Mouse (Mus musculus) T-helper 2 cell (primary cell): ENCODE measurements around the gene Dpagt1.
"Not testable (repeated sequence)": the region's sequence is repeated elsewhere in the genome, so short reads cannot be mapped to it uniquely, and the experiment has no call there.

Experiments used
- in situ Hi-C: fragments of 300-600 bp; cut with MboI, MseI; formaldehyde crosslinking; loops from one replicate; pipeline ENCODE4 v1.15.1; 2025; ENCODE audit warnings: high pct_unique_total_duplicates

The Dpagt1 gene

GRCm38 (mm10) chr9:44337436-44338169 lies 11.8 kb downstream of the Dpagt1 start:
- in situ Hi-C loops = loop anchor here (10.0 kb wide), 1 partner anchor 1647 kb away; no protein-coding TSS in a partner anchor

GRCm38 (mm10) chr9:44338574-44338973 lies 12.8 kb downstream of the Dpagt1 start:
- in situ Hi-C loops = loop anchor here (10.0 kb wide), 1 partner anchor 1646 kb away; no protein-coding TSS in a partner anchor

- in situ Hi-C loops = loop anchor here (5.0 kb wide), 1 partner anchor 56 kb away; the partner anchor contains the start of gene Slc37a4
Observed at GRCm38 (mm10) chr9:44341487-44341886, 15.7 kb downstream of the Dpagt1 start.

- in situ Hi-C loops = loop anchor here (5.0 kb wide), 1 partner anchor 55 kb away; the partner anchor contains the start of gene Slc37a4
Observed at GRCm38 (mm10) chr9:44342173-44342572, 16.4 kb downstream of the Dpagt1 start.

DNA sequence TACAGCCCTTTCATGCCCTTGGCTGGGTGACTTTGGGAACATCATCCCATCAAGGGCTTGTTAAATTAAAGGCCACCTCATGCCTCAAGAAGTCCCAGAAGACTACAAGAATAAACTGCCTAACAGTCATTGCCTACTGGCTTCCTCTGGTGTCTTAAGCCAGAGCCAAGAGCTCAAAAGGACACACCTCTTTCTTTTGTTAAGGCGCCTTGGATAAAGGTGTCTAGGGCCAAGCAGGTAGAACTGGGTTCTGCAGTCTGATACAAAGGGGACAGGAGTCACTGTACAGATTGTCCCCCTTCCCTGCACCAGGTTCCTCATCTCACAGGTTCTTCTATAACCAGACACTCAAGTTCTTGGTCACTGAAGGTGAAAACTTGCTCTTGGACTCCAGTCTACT lies 16.8 kb downstream of the Dpagt1 start:
- in situ Hi-C loops = loop anchor here (5.0 kb wide), 1 partner anchor 55 kb away; the partner anchor contains the start of gene Slc37a4

DNA sequence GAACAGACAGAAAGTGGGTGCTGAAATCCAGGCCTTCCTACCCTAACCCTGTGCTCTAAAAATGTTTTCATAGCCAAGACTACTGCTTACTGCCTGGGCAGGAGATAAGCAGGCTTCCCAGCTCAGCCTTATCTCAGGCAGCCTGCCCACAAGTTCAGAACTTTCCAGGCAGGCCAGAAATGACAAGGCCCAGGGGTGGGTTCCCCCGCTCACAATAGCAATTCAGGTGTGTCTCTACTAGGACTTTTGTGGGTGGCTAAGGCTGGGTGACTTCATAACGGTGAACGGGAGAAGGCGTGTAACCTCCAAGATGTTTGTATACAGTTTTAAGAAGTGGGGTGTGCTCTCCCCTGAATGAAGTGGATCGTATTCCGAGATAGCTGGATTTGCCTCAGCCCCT lies 17.5 kb downstream of the Dpagt1 start:
- in situ Hi-C loops = loop anchor here (5.0 kb wide), 1 partner anchor 54 kb away; the partner anchor contains the start of gene Slc37a4

GRCm38 (mm10) chr9:44343781-44344421 lies 18.1 kb downstream of the Dpagt1 start, which contains the start of gene Hmbs:
TSS of gene Hmbs (minus strand) at chr9:44344228.
- in situ Hi-C loops = loop anchor here (5.0 kb wide), 1 partner anchor 53 kb away; the partner anchor contains the start of gene Slc37a4

DNA sequence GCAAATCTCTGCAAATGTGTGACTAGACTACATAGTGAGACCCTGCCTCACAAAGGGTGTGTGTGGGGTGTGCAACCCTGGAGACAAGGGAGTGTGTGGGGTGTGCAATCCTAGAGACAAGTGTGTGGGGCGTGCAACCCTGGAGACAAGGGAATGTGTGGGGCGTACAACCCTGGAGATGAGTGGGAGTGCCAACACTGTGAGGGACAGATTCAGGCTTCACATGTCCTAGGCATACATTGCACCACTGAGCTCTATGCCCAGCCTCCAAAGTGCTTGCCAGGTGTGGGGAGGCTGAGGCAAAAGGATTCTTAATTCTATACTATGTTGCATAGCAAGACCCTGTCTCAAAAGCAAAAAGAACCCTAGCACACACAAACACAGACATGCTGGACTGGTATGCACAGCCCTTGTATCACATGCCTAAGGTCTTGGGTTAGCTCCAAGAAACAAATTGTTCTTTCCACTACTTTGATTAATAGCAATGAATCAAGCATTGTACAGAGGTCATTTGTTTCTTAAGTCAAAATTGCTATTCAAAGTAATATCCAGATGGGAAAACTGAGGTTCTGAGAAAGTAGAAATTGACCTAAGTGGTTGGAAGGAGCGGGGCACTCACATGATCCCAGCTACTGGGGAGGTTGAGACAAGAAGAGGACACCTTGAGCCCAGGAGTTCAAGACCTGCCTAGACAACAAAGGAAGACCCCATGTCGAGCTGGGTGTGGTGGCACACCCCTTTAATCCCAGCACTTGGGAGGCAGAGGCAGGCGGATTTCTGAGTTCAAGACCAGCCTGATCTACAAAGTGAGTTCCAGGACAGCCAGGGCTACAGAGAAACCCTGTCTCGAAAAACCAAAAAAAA lies 20.0 kb downstream of the Dpagt1 start:
- in situ Hi-C loops = no loop called here

DNA sequence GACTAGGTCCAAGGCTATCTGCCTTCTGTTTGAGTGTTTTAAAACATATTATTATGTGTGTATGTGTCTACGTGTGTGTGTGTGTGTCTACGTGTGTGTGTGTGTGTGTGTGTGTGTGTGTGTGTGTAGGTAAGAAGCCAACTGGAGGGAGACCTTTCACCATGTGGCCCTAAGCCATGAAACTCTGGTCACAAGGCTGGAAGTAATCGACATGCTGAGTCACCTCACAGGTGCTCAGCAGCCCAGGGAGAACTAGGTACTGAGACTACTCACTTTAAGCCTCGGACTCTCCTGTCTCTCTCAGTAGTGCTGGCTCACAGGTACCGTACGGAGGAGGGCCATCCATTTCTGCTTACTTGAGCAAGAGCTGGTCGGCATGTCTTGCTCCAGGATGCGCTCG lies 21.3 kb downstream of the Dpagt1 start:
- in situ Hi-C loops = no loop called here

DNA sequence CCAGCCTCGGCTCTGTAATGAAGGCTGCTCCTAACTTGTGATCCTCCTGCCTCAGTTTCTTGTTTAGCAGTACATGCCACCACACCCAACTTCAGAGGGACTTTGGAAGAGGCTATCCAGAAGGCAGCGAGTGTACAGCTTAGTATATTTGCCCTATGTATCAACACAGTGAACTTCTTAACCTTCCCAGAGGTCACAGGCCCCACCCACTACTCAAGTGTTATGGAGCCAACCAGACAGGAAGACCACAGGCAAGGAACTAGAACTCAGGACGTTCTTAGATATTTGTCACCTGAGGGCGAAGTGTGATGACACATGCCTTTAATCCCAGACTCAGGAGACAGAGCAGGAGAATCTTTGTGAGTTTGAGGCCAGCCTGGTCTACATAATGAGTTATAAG lies 21.8 kb downstream of the Dpagt1 start:
- in situ Hi-C loops = no loop called here

- in situ Hi-C loops = no loop called here
Observed at GRCm38 (mm10) chr9:44348546-44348945, 22.7 kb downstream of the Dpagt1 start.

GRCm38 (mm10) chr9:44351396-44351795 lies 25.6 kb downstream of the Dpagt1 start:
- in situ Hi-C loops = loop anchor here (5.0 kb wide), 1 partner anchor 59 kb away; no protein-coding TSS in a partner anchor

GRCm38 (mm10) chr9:44352337-44352736 lies 26.5 kb downstream of the Dpagt1 start:
- in situ Hi-C loops = loop anchor here (5.0 kb wide), 1 partner anchor 60 kb away; no protein-coding TSS in a partner anchor

DNA sequence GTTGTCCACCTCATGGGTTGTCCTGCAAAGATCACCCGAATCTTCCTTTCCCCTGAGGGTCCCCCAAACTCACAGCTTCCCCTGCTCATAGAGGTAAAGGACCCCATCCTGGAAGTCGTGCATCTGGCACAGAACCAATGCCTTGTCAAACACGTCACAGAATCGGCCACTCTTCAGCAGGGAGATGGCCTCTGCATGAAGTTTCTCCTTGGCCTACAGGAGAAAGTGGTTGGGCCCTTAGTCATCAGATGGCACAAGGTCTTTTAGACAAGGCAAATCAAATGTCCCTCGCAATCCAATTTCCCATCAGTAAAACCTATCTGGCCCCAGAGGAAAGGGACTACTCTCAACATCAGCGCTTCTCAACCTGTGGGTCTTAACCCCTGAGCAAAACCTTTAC lies 27.3 kb downstream of the Dpagt1 start:
- in situ Hi-C loops = loop anchor here (5.0 kb wide), 1 partner anchor 61 kb away; no protein-coding TSS in a partner anchor

- in situ Hi-C loops = no loop called here
Observed at GRCm38 (mm10) chr9:44357207-44357606, 31.4 kb downstream of the Dpagt1 start.

DNA sequence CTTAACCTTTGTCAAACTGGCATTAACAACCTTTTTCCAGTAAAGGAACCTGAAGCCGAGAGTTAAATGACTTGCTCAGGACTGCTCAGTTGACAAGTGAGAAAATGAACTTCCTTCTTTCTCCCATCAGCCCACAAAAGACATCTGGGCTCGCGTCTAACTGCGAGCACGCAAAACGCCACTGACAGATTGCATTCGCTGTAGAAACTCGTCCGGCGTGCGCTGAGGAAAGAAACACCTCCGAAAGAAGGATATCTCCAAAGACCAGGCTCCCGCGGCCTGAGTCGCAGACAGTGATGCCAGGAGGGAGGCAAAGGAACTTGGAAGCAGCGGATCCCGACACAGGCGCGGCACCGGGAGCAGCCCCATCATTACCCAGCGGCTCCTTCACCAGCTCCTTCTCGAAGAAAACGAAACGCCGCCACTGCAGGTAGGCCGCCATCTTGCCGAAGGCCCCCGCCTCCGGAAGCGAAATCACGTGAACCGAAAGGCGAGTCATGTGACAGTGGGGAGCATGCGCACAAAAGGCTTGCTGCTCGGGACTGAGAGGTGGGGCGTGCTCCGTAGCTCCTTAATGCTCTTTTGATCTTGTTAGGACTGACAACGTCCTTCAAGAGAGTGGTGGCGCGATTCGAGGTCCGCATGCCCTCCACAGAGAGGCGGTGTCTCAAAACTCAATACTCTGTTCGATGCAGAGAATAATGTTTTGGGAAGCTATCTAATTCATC lies 35.5 kb downstream of the Dpagt1 start, which contains the start of gene Vps11:
Vps11 (minus strand) TSS at position 481 of the 728 bp plus-strand sequence.
- in situ Hi-C loops = no loop called here

DNA sequence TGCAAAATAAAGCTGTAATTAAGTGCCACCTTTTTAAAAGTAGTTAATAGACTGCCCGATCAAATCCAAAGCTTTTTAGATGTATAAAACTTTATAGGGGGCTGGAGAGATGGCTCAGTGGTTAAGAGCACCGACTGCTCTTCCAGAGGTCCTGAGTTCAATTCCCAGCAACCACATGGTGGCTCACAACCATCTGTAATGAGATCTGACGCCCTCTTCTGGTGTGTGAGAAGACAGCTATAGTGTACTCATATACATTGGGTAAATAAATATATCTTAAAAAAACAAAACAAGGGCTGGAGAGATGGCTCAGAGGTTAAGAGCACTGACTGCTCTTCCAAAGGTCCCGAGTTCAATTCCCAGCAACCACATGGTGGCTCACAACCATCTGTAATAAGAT lies 36.1 kb downstream of the Dpagt1 start:
- in situ Hi-C loops = not testable (repeated sequence)

DNA sequence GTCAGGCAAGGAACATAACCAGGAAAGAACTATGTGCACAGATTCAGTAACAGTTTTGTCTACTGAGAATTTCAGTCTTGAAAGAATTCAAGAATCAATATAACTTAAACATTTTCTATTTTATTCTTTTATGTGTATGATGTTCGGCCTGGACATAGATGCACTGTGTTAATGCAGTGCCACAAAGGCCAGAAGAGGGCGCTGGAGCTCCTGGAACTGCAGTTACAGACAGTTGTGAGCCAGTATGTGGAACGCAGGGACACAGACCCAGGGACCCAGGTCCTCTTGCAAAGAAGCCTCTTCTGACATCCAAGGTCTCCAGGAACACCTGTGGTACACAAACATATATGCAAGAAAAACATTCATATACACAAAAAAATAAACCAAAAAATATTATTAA lies 38.7 kb downstream of the Dpagt1 start:
- in situ Hi-C loops = no loop called here

- in situ Hi-C loops = no loop called here
Observed at GRCm38 (mm10) chr9:44373386-44373785, 47.6 kb downstream of the Dpagt1 start.

DNA sequence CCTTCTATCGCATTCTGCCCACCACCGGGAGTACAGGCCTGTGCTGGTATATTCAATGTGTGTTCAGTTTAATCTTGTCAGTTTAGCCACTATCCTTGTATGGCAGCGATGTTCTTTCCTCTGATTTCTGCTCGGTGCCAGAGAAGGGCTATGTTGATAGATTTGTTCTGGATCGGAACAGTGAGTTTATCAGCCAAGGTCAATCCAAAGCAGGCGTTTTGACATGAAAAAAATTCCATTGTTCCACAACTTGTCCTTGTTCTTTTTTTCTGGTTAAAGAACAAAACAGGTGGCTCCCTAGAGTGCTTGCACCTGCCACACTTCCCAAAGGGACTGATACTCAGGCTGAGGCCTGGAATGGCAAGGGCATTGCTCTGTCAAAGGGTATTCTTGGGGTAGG lies 50.3 kb downstream of the Dpagt1 start:
- in situ Hi-C loops = no loop called here

DNA sequence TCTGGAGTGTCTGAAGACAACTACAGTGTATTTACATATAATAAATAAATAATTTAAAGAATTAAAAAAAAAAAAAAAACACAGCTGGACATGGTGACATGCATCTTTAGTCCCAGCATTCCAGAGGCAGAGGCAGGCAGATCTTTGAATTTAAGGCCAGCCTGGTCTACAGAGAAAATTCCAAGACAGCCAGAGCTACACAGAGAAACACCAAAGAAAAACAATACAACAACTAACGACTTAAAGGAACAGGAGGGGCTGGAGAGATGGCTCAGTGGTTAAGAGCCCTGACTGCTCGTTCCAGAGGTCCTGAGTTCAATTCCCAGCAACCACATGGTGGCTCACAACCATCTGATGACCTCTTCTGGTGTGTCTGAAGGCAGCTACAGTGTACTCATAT lies 51.5 kb downstream of the Dpagt1 start:
- in situ Hi-C loops = not testable (repeated sequence)
